Mouse (Mus musculus) midbrain, embryonic 16.5 days (tissue): ENCODE results near the gene Ap1g2. TPM values are rescaled to one million over a fixed set of nuclear protein-coding genes. Genes with fewer than 3 reads are reported as not detected.
A peak's percentile ranks its signal among the peaks of the same experiment; 100 is the strongest.

Experiments used
- ATAC-seq: fragments of 200-750 bp; cut with Nextera tagmentation; 2 replicates; pipeline ENCODE4 v1.8.0; 2017; ENCODE audit warnings: moderate TSS enrichment
- H3K27ac ChIP-seq: fragments of 300-500 bp; sonication (generic); 2 replicates; pipeline ENCODE4 v1.5.1; 2014; ENCODE audit warnings: mild to moderate bottlenecking, low read length, mixed read lengths
- H3K27me3 ChIP-seq: fragments of 300-500 bp; sonication (generic); 2 replicates; pipeline ENCODE4 v1.6.1; 2014; ENCODE audit warnings: low read depth, low read length, mixed read lengths; ENCODE audit not compliant: control insufficient read depth, insufficient read depth
- H3K36me3 ChIP-seq: fragments of 300-500 bp; sonication (generic); 2 replicates; pipeline ENCODE4 v1.6.1; 2014; ENCODE audit warnings: mild to moderate bottlenecking, low read length, moderate library complexity, mixed read lengths; ENCODE audit not compliant: control insufficient read depth, insufficient read depth
- H3K4me1 ChIP-seq: fragments of 300-500 bp; sonication (generic); 2 replicates; pipeline ENCODE4 v1.6.1; 2014; ENCODE audit warnings: mild to moderate bottlenecking, low read length, mixed read lengths; ENCODE audit not compliant: control insufficient read depth, insufficient read depth
- H3K4me2 ChIP-seq: fragments of 300-500 bp; sonication (generic); 2 replicates; pipeline ENCODE4 v1.6.1; 2014; ENCODE audit warnings: mild to moderate bottlenecking, low read length, mixed read lengths
- H3K4me3 ChIP-seq: fragments of 300-500 bp; sonication (generic); 2 replicates; pipeline ENCODE4 v1.5.1; 2014; ENCODE audit warnings: low read depth, mild to moderate bottlenecking, low read length, moderate library complexity, mixed read lengths
- H3K9ac ChIP-seq: fragments of 300-500 bp; sonication (generic); 2 replicates; pipeline ENCODE4 v1.6.1; 2014; ENCODE audit warnings: low read depth, low read length, mixed read lengths
- H3K9me3 ChIP-seq: fragments of 300-500 bp; sonication (generic); replicated peaks from 2 replicates; pipeline ENCODE4 v1.6.1; 2014; ENCODE audit warnings: mild to moderate bottlenecking, low read length, mixed read lengths; ENCODE audit not compliant: control insufficient read depth, poor library complexity, severe bottlenecking
- WGBS: fragments of 180-500 bp; shearing (Covaris S2); extraction: QIAGEN DNeasy Blood & Tissue Kit; methylation state at CpG from one replicate; pipeline ENCODE4 v1.1.7; 2014; 5-methylcytosine and 5-hydroxymethylcytosine counted together
- polyA plus RNA-seq: library from polyadenylated mRNA; unstranded; fragments of >200 nt; fragmentation: Nextera tagmentation; extraction: Ambion mirVana; gene quantifications from 2 replicates; pipeline ENCODE4 v1.2.1, GENCODE M21; 2015

Ap1g2 gene
- 9.0 and 9.2 TPM in 2 replicates for polyA plus RNA-seq

DNA sequence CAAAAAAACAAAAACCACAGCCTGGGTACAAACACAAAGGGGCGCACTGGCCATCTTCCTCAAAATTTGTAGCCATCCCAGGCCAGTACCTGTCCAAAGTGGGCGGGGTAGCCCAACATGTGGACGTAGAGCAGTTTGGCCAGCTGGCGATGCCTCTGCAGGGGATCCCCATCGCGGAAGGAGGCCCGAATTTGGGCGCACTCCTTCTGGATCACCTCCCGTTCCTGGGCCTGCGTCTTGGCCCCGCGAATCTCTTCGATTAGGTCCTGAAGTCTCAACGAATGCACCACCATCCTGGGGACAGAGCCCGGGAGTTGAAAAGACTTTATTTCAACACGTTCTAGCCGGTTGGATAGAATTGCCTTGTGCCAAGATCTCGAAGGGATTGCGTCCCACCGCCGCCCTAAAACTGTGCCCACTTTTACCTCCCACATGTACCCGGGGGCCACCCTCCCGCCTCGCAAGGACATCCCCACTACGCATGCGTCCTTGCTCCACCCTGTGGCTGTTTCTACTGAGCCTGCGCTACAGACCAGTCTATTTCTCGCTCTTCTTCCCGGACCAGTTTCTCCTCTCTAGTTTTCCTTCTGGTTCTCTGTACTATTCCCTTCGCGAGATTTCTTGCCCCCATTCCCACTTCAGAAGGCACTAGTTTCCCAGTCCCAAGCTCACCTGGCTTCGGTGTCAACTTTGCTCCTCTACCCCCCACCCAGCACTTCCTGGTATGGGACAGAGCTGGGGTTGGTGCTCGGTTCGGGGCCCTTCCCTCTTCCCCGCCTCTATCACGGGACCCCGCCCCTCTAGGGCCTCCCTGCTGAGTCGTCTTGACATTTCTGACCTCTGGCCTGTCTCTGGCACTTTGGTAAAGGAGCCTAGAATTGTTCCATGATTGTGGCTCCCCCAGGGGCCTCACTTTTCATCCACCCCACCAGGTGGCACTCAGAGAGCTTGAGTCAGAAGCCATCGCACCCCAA, at the start of gene Ap1g2:
Gene Ap1g2, minus strand, starts transcription at position 758 of the 974 bp plus-strand sequence.
- Histone ChIP-seq H3K36me3 (no peaks in the 10 kb centered on the region), H3K27ac (peak within 1 kb of the TSS; percentile 86), H3K9ac (peak within 1 kb of the TSS; percentile 75), H3K4me3 (peak within 1 kb of the TSS; percentile 39), H3K4me1 (peaks cover 48% of the 10 kb centered on the region), H3K4me2 (peak within 1 kb of the TSS; percentile 82), H3K27me3 (no peaks in the 10 kb centered on the region), H3K9me3 (no peaks in the 10 kb centered on the region)
- peak; percentile 57 for ATAC-seq
- WGBS = 1% methylated on average over 39 of the region's 39 CpGs

DNA sequence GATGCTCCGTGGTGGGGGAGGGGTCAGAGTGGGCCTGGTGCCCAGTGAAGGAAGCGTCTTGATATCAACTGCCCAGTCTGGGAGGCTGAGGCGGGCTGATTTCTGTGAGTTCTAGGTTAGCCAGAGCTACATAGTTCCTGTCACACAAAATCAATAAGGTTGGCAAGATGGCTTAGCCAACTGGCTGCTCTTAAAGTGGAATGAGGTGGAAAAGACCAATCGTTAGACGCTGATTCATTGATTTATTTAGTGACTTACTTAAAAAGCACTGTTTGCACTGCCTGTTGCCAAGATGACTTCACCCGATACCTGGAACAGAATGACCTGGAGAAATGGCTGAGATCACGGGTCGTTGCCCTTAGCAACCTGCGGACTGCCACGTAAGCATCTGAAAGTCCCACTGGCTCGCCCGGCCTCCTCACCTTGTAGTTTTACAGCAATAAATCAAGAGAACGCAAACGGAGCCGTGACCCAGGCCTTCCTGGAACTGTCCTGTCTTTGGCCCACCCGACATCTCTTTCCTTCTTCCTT, 46.6 kb upstream of the Ap1g2 start:
- Histone ChIP-seq H3K4me3 (no peak overlapping the region), H3K36me3 (no peaks in the 10 kb centered on the region), H3K27ac (no peak overlapping the region), H3K4me1 (peaks cover 17% of the 10 kb centered on the region), H3K4me2 (no peak overlapping the region), H3K9me3 (no peaks in the 10 kb centered on the region), H3K9ac (no peak overlapping the region), H3K27me3 (no peaks in the 10 kb centered on the region)
- 92% methylated on average over 16 of the region's 16 CpGs for WGBS
- ATAC-seq = no peak

DNA sequence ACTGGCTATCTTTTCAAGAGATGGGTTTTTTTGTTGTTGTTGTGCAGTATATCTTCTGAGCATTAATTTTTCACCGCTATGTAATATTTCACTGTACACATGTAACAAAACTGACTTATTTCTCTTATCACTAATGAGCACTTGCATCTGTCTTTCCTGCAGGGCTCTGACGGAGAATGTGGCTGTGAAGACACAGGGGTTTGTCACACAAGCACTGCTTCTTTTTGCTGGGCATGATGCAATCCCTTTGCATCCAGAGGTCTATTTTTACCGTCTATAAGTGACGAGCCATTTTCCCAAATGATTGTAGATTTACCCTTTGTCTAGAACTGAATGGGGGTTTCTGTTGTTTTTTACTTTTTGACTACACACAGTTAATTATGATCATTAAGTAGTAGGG, 45.8 kb upstream of the Ap1g2 start:
- no peak overlapping the region for H3K4me3 ChIP-seq
- ATAC-seq = no peak
- H3K9me3 ChIP-seq = no peaks in the 10 kb centered on the region
- H3K9ac ChIP-seq = no peak overlapping the region
- WGBS = 90% methylated on average over 4 of the region's 4 CpGs
- no peaks in the 10 kb centered on the region for H3K27me3 ChIP-seq
- no peak overlapping the region for H3K4me2 ChIP-seq
- no peak overlapping the region for H3K27ac ChIP-seq
- H3K4me1 ChIP-seq = peaks cover 17% of the 10 kb centered on the region
- H3K36me3 ChIP-seq = no peaks in the 10 kb centered on the region

DNA sequence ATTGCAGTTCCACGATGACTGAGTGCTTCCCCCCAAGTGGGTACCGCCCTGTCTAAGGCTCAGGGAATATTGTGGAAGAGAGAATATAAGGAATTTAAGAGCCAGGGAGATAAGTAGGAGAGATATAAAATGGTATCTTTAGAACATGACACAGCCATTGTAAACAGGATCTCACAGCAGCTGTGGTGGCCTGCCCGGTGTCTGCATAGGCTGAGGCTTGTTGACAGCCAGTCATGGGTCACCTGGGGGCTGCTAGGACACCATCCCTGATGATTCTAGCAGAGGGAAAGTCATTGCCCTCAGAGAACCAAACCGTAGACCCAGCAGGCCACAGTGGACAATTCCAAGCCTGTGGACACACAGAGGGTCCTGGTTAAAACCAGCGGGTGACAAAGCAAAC, 44.6 kb upstream of the Ap1g2 start:
- WGBS = 87% methylated on average over 5 of the region's 5 CpGs
- no peak for ATAC-seq
- H3K27ac ChIP-seq = no peak overlapping the region

DNA sequence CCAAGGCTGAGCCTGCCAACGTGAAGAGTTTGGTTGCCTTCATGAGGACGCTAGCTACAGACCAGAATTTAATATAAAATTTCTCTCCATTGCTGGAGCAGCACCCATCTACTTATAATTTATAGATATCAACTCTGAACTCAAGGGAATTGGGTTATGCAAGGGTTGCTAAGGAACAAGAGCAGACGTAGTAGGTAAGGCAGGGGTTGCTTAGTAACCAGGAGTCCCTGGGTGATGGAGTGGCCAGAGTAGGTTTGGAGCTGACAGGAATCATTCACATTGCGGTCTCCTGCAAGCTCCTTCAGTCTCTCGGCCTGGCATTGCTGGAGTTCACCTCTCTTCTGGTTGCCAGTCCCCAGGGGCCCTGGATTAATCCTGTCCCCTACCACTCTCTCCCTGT, 42.6 kb upstream of the Ap1g2 start:
- peak overlapping the region; percentile 51; the same call in 1 of the 2 replicates for H3K9ac ChIP-seq
- peak; percentile 92 for ATAC-seq
- 45% methylated on average over 5 of the region's 5 CpGs for WGBS
- H3K27ac ChIP-seq = peak overlapping the region; percentile 78
- H3K36me3 ChIP-seq = no peaks in the 10 kb centered on the region
- no peak overlapping the region for H3K4me3 ChIP-seq
- no peaks in the 10 kb centered on the region for H3K27me3 ChIP-seq
- no peaks in the 10 kb centered on the region for H3K9me3 ChIP-seq
- H3K4me2 ChIP-seq = peak overlapping the region; percentile 18
- peaks cover 17% of the 10 kb centered on the region for H3K4me1 ChIP-seq

More for the DNA sequence above, 44.6 kb upstream of the Ap1g2 start:
- no peak overlapping the region for H3K4me2 ChIP-seq
- H3K9me3 ChIP-seq = no peaks in the 10 kb centered on the region
- H3K27me3 ChIP-seq = no peaks in the 10 kb centered on the region
- no peaks in the 10 kb centered on the region for H3K36me3 ChIP-seq
- peaks cover 17% of the 10 kb centered on the region for H3K4me1 ChIP-seq
- no peak overlapping the region for H3K9ac ChIP-seq
- no peak overlapping the region for H3K4me3 ChIP-seq

DNA sequence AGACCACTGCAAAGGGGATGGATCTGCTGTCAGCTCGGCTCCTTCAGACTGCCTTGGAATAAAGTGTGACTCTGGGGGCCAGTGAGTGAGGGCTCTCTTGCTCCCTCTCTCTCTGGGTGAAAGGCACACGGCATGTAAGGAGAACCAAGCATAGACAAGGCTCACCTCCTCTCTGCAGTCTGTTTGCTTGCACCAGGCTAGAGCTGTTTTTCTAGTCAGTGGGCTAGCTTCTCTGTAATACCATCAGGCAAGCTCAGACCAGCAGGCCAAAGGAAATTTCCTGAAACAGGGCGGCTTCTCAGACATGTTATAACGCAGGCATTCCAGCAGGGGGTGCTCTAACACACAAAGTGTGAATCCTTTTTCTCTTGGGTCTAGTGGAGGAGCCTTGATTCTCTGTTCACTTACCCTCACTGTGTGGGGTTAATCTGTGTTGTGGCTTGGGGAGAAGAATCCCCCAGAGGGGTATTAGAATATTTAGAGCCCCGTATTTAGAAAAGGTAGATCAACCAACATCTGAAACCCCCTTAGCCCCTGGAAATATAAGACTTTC, 42.0 kb upstream of the Ap1g2 start:
- H3K36me3 ChIP-seq = no peaks in the 10 kb centered on the region
- H3K4me3 ChIP-seq = no peak overlapping the region
- peaks cover 17% of the 10 kb centered on the region for H3K4me1 ChIP-seq
- 24% methylated on average over 5 of the region's 5 CpGs for WGBS
- H3K4me2 ChIP-seq = peak overlapping the region; percentile 18; the same call in 1 of the 2 replicates
- no peaks in the 10 kb centered on the region for H3K27me3 ChIP-seq
- H3K9me3 ChIP-seq = no peaks in the 10 kb centered on the region
- peak overlapping the region; percentile 78 for H3K27ac ChIP-seq
- ATAC-seq = peak; percentile 87
- H3K9ac ChIP-seq = 0 out of 2 replicates have a peak overlapping the region, but pooled peaks have one; percentile 30

DNA sequence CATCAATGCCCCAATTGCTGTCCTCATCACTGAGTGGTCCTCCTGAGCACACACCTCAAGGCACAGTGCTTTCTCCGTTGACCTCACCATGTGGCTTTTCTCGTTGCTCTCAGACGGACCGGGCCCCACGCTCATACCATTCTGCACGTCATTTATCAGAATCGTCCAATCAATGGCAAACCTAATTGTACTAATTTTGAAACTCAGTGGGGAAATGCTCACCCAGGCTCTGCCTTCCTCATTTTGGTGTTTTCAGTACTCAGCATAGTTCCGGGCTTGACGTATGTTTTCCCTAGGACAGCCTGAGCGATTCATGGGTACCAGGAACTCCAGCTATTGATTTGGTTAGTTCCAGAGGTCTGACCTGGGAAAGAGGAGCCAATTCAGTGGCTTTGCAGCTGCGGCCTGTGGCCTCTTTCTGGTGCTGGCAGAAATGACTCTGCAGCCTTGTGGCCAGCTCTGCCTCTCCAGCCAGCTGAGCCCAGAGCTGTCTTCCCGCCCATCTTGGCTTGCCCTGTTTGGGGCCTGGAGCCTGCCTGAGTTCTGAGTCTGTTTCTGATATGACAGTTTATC, 40.5 kb upstream of the Ap1g2 start:
- Histone ChIP-seq H3K4me1 (peaks cover 17% of the 10 kb centered on the region), H3K27me3 (no peaks in the 10 kb centered on the region), H3K4me3 (no peak overlapping the region), H3K9me3 (no peaks in the 10 kb centered on the region), H3K36me3 (no peaks in the 10 kb centered on the region), H3K4me2 (no peak overlapping the region), H3K9ac (no peak overlapping the region), H3K27ac (no peak overlapping the region)
- no peak for ATAC-seq
- WGBS = 91% methylated on average over 12 of the region's 12 CpGs

DNA sequence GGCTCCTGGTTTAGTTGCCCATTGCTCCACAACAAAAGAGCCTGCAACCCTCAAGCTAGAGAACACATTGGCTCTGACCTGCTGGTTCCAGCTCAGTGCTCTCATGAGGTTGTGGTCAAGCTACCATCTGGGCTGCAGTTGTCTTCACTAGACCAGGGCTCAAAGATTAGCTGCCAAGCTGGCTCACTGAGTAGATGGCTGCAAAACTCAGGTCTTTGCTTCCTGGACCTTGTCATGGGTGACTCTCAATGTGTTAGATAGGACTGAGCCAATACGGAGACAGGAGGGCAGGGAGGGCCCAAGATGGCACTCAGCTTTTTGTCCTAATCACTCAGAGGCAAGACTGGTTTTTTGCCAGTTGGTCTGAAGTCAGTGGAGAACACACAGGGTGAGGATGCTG, 39.9 kb upstream of the Ap1g2 start:
- 91% methylated on average over 1 of the region's 1 CpGs for WGBS
- Histone ChIP-seq H3K4me2 (no peak overlapping the region), H3K4me3 (no peak overlapping the region), H3K9me3 (no peaks in the 10 kb centered on the region), H3K9ac (no peak overlapping the region), H3K27me3 (no peaks in the 10 kb centered on the region), H3K27ac (no peak overlapping the region), H3K4me1 (peaks cover 17% of the 10 kb centered on the region), H3K36me3 (no peaks in the 10 kb centered on the region)
- ATAC-seq = no peak
